Mouse (Mus musculus): ENCODE measurements at regions not wholly inside any gene's neighbourhood (a gene's known extent, or its start where the extent isn't known, plus 50 kb on each side); places are given as distances from the start of the nearest gene placed in this dataset.

GRCm38 (mm10) chr8:127662776-127663499 lies 599.2 kb downstream of the Pard3 start:
- no peak for ATAC-seq (replicated peaks; ENCODE audit: insufficient number of reproducible peaks, low FRiP score, low TSS enrichment, low read depth)
- H3K27me3 ChIP-seq (ENCODE audit: control insufficient read depth, insufficient read depth, low read length) = no peaks in the 10 kb centered on the region

GRCm38 (mm10) chr8:127666606-127667005 lies 602.9 kb downstream of the Pard3 start:
- H3K9ac ChIP-seq (replicated peaks; ENCODE audit: low read length) = no peak overlapping the region
- no peak for ATAC-seq (replicated peaks; ENCODE audit: insufficient number of reproducible peaks, low FRiP score, low TSS enrichment, low read depth)

More at GRCm38 (mm10) chr8:127662776-127663499, 599.2 kb downstream of the Pard3 start:
- Histone ChIP-seq H3K27ac (replicated peaks; ENCODE audit: low read depth, low read length) (no peak overlapping the region), H3K4me2 (ENCODE audit: low read depth, low read length) (no peak overlapping the region), H3K9ac (replicated peaks; ENCODE audit: low read length) (no peak overlapping the region), H3K36me3 (replicated peaks; ENCODE audit: control insufficient read depth, insufficient read depth, low read depth, low read length) (no peaks in the 10 kb centered on the region), H3K9me3 (replicated peaks; ENCODE audit: control insufficient read depth, low read length) (no peaks in the 10 kb centered on the region), H3K4me3 (ENCODE audit: low read depth, low read length) (no peak overlapping the region), H3K4me1 (ENCODE audit: control insufficient read depth, insufficient read depth, low read length) (no peaks in the 10 kb centered on the region)
- WGBS = 92% methylated on average over 2 of the region's 2 CpGs
- no peak for DNase-seq (ENCODE audit: low spot score)

GRCm38 (mm10) chr8:127668991-127669390 lies 605.3 kb downstream of the Pard3 start:
- Histone ChIP-seq H3K4me2 (ENCODE audit: low read depth, low read length) (no peak overlapping the region), H3K9me3 (replicated peaks; ENCODE audit: control insufficient read depth, low read length) (no peaks in the 10 kb centered on the region), H3K4me3 (ENCODE audit: low read depth, low read length) (no peak overlapping the region), H3K9ac (replicated peaks; ENCODE audit: low read length) (no peak overlapping the region), H3K27ac (replicated peaks; ENCODE audit: low read depth, low read length) (no peak overlapping the region), H3K27me3 (ENCODE audit: control insufficient read depth, insufficient read depth, low read length) (no peaks in the 10 kb centered on the region), H3K4me1 (ENCODE audit: control insufficient read depth, insufficient read depth, low read length) (no peaks in the 10 kb centered on the region), H3K36me3 (replicated peaks; ENCODE audit: control insufficient read depth, insufficient read depth, low read depth, low read length) (no peaks in the 10 kb centered on the region)
- ATAC-seq (replicated peaks; ENCODE audit: insufficient number of reproducible peaks, low FRiP score, low TSS enrichment, low read depth) = no peak
- DNase-seq (ENCODE audit: low spot score) = no peak
- WGBS = 56% methylated on average over 2 of the region's 2 CpGs

More at GRCm38 (mm10) chr8:127666606-127667005, 602.9 kb downstream of the Pard3 start:
- WGBS = 30% methylated on average over 2 of the region's 2 CpGs
- H3K4me1 ChIP-seq (ENCODE audit: control insufficient read depth, insufficient read depth, low read length) = no peaks in the 10 kb centered on the region
- no peak for DNase-seq (ENCODE audit: low spot score)
- no peak overlapping the region for H3K27ac ChIP-seq (replicated peaks; ENCODE audit: low read depth, low read length)
- no peaks in the 10 kb centered on the region for H3K36me3 ChIP-seq (replicated peaks; ENCODE audit: control insufficient read depth, insufficient read depth, low read depth, low read length)
- no peaks in the 10 kb centered on the region for H3K9me3 ChIP-seq (replicated peaks; ENCODE audit: control insufficient read depth, low read length)
- no peaks in the 10 kb centered on the region for H3K27me3 ChIP-seq (ENCODE audit: control insufficient read depth, insufficient read depth, low read length)
- H3K4me2 ChIP-seq (ENCODE audit: low read depth, low read length) = no peak overlapping the region
- H3K4me3 ChIP-seq (ENCODE audit: low read depth, low read length) = no peak overlapping the region

DNA sequence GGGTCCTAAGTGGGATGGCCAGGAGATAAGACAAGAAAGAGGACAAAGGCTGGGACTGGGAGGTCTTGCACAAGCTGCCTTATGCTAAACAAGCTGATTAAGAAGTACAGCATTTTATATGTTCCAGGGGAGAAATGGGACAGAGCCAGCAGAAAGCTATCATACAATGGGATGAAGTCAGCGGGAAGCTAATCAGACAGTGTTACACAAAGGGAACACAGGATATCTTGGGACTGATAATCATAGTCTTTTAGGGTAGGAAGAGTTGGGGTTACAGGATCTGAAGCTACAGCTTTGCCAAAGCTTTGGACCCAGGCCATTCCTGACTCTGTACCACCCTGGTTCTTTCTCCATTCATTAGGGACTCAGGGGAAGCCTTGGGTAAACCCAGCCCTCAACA lies 610.4 kb downstream of the Pard3 start:
- Histone ChIP-seq H3K4me3 (ENCODE audit: low read depth, low read length) (no peak overlapping the region), H3K4me2 (ENCODE audit: low read depth, low read length) (no peak overlapping the region), H3K27me3 (ENCODE audit: control insufficient read depth, insufficient read depth, low read length) (no peaks in the 10 kb centered on the region), H3K4me1 (ENCODE audit: control insufficient read depth, insufficient read depth, low read length) (no peaks in the 10 kb centered on the region), H3K9me3 (replicated peaks; ENCODE audit: control insufficient read depth, low read length) (no peaks in the 10 kb centered on the region), H3K9ac (replicated peaks; ENCODE audit: low read length) (no peak overlapping the region), H3K27ac (replicated peaks; ENCODE audit: low read depth, low read length) (no peak overlapping the region), H3K36me3 (replicated peaks; ENCODE audit: control insufficient read depth, insufficient read depth, low read depth, low read length) (no peaks in the 10 kb centered on the region)
- DNase-seq (ENCODE audit: low spot score) = no peak
- no peak for ATAC-seq (replicated peaks; ENCODE audit: insufficient number of reproducible peaks, low FRiP score, low TSS enrichment, low read depth)
- WGBS = 94% methylated on average over 1 of the region's 1 CpGs

DNA sequence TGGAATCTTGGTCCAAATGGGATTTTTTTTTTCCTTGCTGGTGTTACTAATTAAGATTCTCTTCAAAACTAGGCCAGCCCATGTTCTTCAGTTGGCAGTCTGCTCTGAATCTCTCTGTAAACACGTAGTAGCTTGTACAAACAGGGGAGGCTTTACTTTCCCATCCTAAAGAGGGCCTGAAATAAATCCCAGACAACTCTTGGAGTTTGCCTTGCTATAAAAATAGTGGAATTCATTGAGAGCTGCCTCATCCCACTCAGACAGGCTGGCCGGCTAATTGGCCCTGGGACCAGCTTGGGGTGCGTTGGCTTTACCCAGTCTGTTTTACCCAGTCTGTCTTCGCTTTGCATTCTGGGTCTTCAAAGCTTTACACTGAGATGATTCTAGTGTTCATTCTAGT lies 611.7 kb downstream of the Pard3 start:
- DNase-seq (ENCODE audit: low spot score) = no peak
- 91% methylated on average over 4 of the region's 4 CpGs for WGBS
- Histone ChIP-seq H3K27ac (replicated peaks; ENCODE audit: low read depth, low read length) (no peak overlapping the region), H3K4me1 (ENCODE audit: control insufficient read depth, insufficient read depth, low read length) (no peaks in the 10 kb centered on the region), H3K27me3 (ENCODE audit: control insufficient read depth, insufficient read depth, low read length) (no peaks in the 10 kb centered on the region), H3K4me2 (ENCODE audit: low read depth, low read length) (no peak overlapping the region), H3K9ac (replicated peaks; ENCODE audit: low read length) (no peak overlapping the region), H3K9me3 (replicated peaks; ENCODE audit: control insufficient read depth, low read length) (no peaks in the 10 kb centered on the region), H3K4me3 (ENCODE audit: low read depth, low read length) (no peak overlapping the region), H3K36me3 (replicated peaks; ENCODE audit: control insufficient read depth, insufficient read depth, low read depth, low read length) (no peaks in the 10 kb centered on the region)
- no peak for ATAC-seq (replicated peaks; ENCODE audit: insufficient number of reproducible peaks, low FRiP score, low TSS enrichment, low read depth)

DNA sequence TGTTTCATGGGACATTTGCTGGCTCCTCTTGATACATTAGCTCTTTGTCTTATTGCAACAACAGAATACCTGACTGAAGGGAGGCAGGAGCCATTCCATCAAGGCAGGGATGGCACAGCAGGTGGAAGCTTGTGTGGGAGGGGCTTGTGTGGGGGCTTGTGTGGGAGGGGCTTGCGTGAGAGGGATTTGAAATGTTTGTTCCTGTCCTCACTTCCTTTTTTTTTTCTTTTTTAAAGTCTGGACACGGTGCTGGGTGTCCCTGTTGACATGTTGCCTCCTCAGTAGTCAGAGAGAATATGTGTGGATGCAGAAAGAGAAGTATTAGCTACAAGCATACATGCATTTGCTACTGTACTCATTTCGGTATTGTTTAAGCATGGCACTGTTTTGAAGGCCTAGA lies 616.5 kb downstream of the Pard3 start:
- Histone ChIP-seq H3K36me3 (replicated peaks; ENCODE audit: control insufficient read depth, insufficient read depth, low read depth, low read length) (no peaks in the 10 kb centered on the region), H3K27ac (replicated peaks; ENCODE audit: low read depth, low read length) (no peak overlapping the region), H3K4me2 (ENCODE audit: low read depth, low read length) (no peak overlapping the region), H3K9ac (replicated peaks; ENCODE audit: low read length) (no peak overlapping the region), H3K4me1 (ENCODE audit: control insufficient read depth, insufficient read depth, low read length) (no peaks in the 10 kb centered on the region), H3K27me3 (ENCODE audit: control insufficient read depth, insufficient read depth, low read length) (no peaks in the 10 kb centered on the region), H3K9me3 (replicated peaks; ENCODE audit: control insufficient read depth, low read length) (no peaks in the 10 kb centered on the region), H3K4me3 (ENCODE audit: low read depth, low read length) (no peak overlapping the region)
- no peak for ATAC-seq (replicated peaks; ENCODE audit: insufficient number of reproducible peaks, low FRiP score, low TSS enrichment, low read depth)
- WGBS = 80% methylated on average over 3 of the region's 3 CpGs
- no peak for DNase-seq (ENCODE audit: low spot score)

DNA sequence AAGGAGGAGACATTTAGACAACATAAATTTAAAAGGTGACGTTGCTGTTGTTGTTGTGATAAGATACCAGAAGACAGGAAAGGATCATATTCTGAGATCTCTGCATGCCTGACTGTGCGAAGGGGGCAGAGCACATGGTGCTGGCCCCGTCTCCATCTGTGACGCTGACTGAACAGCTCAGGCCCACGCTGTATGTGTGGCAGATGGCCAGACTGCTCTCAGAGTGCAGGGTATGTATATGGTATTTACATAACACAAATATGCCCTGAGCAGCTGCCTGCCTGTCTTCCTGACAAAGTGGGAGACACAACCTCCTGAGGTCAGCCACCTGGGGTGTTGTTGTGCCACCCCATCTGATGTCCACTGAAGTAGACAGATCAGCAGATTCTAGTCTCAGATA lies 620.5 kb downstream of the Pard3 start:
- H3K9me3 ChIP-seq (replicated peaks; ENCODE audit: control insufficient read depth, low read length) = no peaks in the 10 kb centered on the region
- no peak for DNase-seq (ENCODE audit: low spot score)
- H3K27me3 ChIP-seq (ENCODE audit: control insufficient read depth, insufficient read depth, low read length) = no peaks in the 10 kb centered on the region
- no peak overlapping the region for H3K4me3 ChIP-seq (ENCODE audit: low read depth, low read length)
- no peak overlapping the region for H3K27ac ChIP-seq (replicated peaks; ENCODE audit: low read depth, low read length)
- WGBS = 78% methylated on average over 5 of the region's 5 CpGs
- H3K9ac ChIP-seq (replicated peaks; ENCODE audit: low read length) = no peak overlapping the region
- peak; percentile 78 for ATAC-seq (replicated peaks; ENCODE audit: insufficient number of reproducible peaks, low FRiP score, low TSS enrichment, low read depth)
- no peaks in the 10 kb centered on the region for H3K36me3 ChIP-seq (replicated peaks; ENCODE audit: control insufficient read depth, insufficient read depth, low read depth, low read length)
- H3K4me2 ChIP-seq (ENCODE audit: low read depth, low read length) = no peak overlapping the region
- no peaks in the 10 kb centered on the region for H3K4me1 ChIP-seq (ENCODE audit: control insufficient read depth, insufficient read depth, low read length)

DNA sequence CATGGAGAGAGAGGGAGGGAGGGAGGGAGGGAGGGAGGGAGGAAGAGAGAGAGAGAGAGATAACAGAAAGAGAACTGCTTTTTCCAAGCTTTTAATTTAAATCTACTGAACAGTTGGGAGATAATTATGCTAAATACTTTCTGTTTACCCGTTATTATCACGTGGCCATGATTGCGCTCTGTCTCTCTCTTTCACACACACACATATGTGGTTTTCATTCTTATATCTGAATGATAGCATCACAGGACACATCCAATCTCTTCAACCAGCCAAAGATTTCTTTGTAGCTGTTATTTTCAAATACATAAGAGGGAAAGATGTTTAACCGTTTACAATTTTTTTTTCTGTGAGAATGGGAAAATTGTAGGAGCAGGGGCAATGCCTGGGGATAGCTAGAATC lies 627.1 kb downstream of the Pard3 start:
- no peaks in the 10 kb centered on the region for H3K9me3 ChIP-seq (replicated peaks; ENCODE audit: control insufficient read depth, low read length)
- WGBS = 85% methylated on average over 4 of the region's 4 CpGs
- H3K4me3 ChIP-seq (ENCODE audit: low read depth, low read length) = no peak overlapping the region
- no peaks in the 10 kb centered on the region for H3K36me3 ChIP-seq (replicated peaks; ENCODE audit: control insufficient read depth, insufficient read depth, low read depth, low read length)
- H3K9ac ChIP-seq (replicated peaks; ENCODE audit: low read length) = no peak overlapping the region
- no peak for ATAC-seq (replicated peaks; ENCODE audit: insufficient number of reproducible peaks, low FRiP score, low TSS enrichment, low read depth)
- DNase-seq (ENCODE audit: low spot score) = no peak
- no peak overlapping the region for H3K27ac ChIP-seq (replicated peaks; ENCODE audit: low read depth, low read length)
- no peaks in the 10 kb centered on the region for H3K27me3 ChIP-seq (ENCODE audit: control insufficient read depth, insufficient read depth, low read length)
- no peaks in the 10 kb centered on the region for H3K4me1 ChIP-seq (ENCODE audit: control insufficient read depth, insufficient read depth, low read length)
- no peak overlapping the region for H3K4me2 ChIP-seq (ENCODE audit: low read depth, low read length)
